Mouse (Mus musculus) CH12.LX (cell line): ENCODE data around the gene Nuak2. TPM values are rescaled to one million over a fixed set of nuclear protein-coding genes. Genes with fewer than 3 reads are reported as not detected.

ENCODE experiments used
- DNase-seq: peaks from one replicate; pipeline ENCODE4 v3.0.0-alpha.2; 2013; ENCODE audit errors: extremely low read depth
- H3K27ac ChIP-seq: 2 replicates; pipeline ENCODE4 v1.5.1; 2012; ENCODE audit warnings: low read depth, mild to moderate bottlenecking, control low read depth, moderate library complexity; ENCODE audit not compliant: insufficient read depth
- H3K27me3 ChIP-seq: replicated peaks from 2 replicates; pipeline ENCODE3; 2012; ENCODE audit warnings: inconsistent platforms
- H3K36me3 ChIP-seq, 2 experiments: replicated peaks in 1 of 2; 2 replicates each; pipeline versions ENCODE3 to v1.6.1; 2012; ENCODE audit warnings: inconsistent platforms in 1 of 2, low read length in 1 of 2, mild to moderate bottlenecking in 1 of 2, mixed read lengths in 1 of 2, moderate library complexity in 1 of 2; ENCODE audit not compliant: control insufficient read depth in 1 of 2, insufficient read depth in 1 of 2
- H3K4me1 ChIP-seq, 2 experiments: 2 replicates each; pipeline ENCODE4 v1.6.1; 2012; ENCODE audit warnings: inconsistent platforms in 1 of 2, moderate library complexity in 1 of 2; ENCODE audit not compliant: insufficient read depth in 2 of 2, control insufficient read depth in 1 of 2
- H3K4me2 ChIP-seq: 2 replicates; pipeline ENCODE4 v1.6.1; 2012; ENCODE audit warnings: low read depth, mild to moderate bottlenecking, control low read depth; ENCODE audit not compliant: poor library complexity, insufficient read depth, severe bottlenecking
- H3K4me3 ChIP-seq, 3 experiments: fragments of 150-350 bp in 1 of 3; sonication (generic) in 1 of 3; replicated peaks in 1 of 3; 2 replicates each; pipeline versions ENCODE3 to v1.5.1; 2011 to 2012; ENCODE audit warnings: low read depth in 2 of 3, low read length in 2 of 3, mild to moderate bottlenecking in 2 of 3, moderate library complexity in 2 of 3, control low read depth in 1 of 3, improper control_type of control experiment in 1 of 3, inconsistent platforms in 1 of 3, mixed read lengths in 1 of 3; ENCODE audit not compliant: poor library complexity in 1 of 3
- H3K79me2 ChIP-seq: replicated peaks from 2 replicates; pipeline ENCODE4 v1.6.1; 2012; ENCODE audit warnings: mild to moderate bottlenecking, moderate library complexity; ENCODE audit not compliant: control insufficient read depth, poor library complexity, insufficient read depth, severe bottlenecking; ENCODE audit errors: extremely low read depth
- H3K9ac ChIP-seq: 2 replicates; pipeline ENCODE4 v1.6.1; 2012; ENCODE audit warnings: low read depth, mild to moderate bottlenecking, control low read depth, moderate library complexity; ENCODE audit not compliant: insufficient read depth
- H3K9me3 ChIP-seq: replicated peaks from 2 replicates; pipeline ENCODE3; 2012; ENCODE audit warnings: low read length, inconsistent platforms, mixed read lengths
- CTCF ChIP-seq, 2 experiments: IDR thresholded peaks in 1 of 2; conservative IDR thresholded peaks in 1 of 2; 2 replicates each; pipeline ENCODE4 v1.5.1; 2011 to 2012; ENCODE audit warnings: low read depth in 2 of 2, low read length in 2 of 2, improper control_type of control experiment in 1 of 2, inconsistent platforms in 1 of 2, mild to moderate bottlenecking in 1 of 2, moderate library complexity in 1 of 2
- GABPA ChIP-seq: IDR thresholded peaks from 2 replicates; pipeline ENCODE4 v1.6.1; 2012; ENCODE audit warnings: low read depth, low read length, improper control_type of control experiment, inconsistent platforms; ENCODE audit not compliant: insufficient replicate concordance
- IRF4 ChIP-seq: IDR thresholded peaks from 2 replicates; pipeline ENCODE4 v1.6.1; 2014; ENCODE audit warnings: low read depth, mild to moderate bottlenecking, inconsistent platforms, low read length, improper control_type of control experiment
- JUN ChIP-seq: IDR thresholded peaks from 2 replicates; pipeline ENCODE4 v1.6.1; 2011; ENCODE audit warnings: low read depth, mild to moderate bottlenecking, low read length, improper control_type of control experiment, moderate library complexity; ENCODE audit not compliant: insufficient read depth
- JUND ChIP-seq: conservative IDR thresholded peaks from 2 replicates; pipeline ENCODE4 v1.6.1; 2011; ENCODE audit warnings: low read depth, low read length, improper control_type of control experiment
- MAZ ChIP-seq: IDR thresholded peaks from 2 replicates; pipeline ENCODE4 v1.6.1; 2012; ENCODE audit warnings: low read depth, mild to moderate bottlenecking, inconsistent platforms, low read length, improper control_type of control experiment, moderate library complexity
- MEF2A ChIP-seq: IDR thresholded peaks from 2 replicates; pipeline ENCODE4 v1.6.1; 2014; ENCODE audit warnings: low read depth, mild to moderate bottlenecking, inconsistent platforms, low read length, improper control_type of control experiment, borderline replicate concordance
- NELFE ChIP-seq: IDR thresholded peaks from 2 replicates; pipeline ENCODE4 v1.6.1; 2011; ENCODE audit warnings: low read depth, low read length, improper control_type of control experiment
- POLR2AphosphoS2 ChIP-seq: IDR thresholded peaks from 2 replicates; pipeline ENCODE4 v1.6.1; 2011; ENCODE audit warnings: low read depth, low read length, improper control_type of control experiment
- RAD21 ChIP-seq: IDR thresholded peaks from 2 replicates; pipeline ENCODE4 v1.6.1; 2011; ENCODE audit warnings: low read depth, mild to moderate bottlenecking, low read length, improper control_type of control experiment, moderate library complexity
- SIN3A ChIP-seq: IDR thresholded peaks from 2 replicates; pipeline ENCODE4 v1.6.1; 2012; ENCODE audit warnings: low read length, improper control_type of control experiment, inconsistent platforms
- SMC3 ChIP-seq: IDR thresholded peaks from 2 replicates; pipeline ENCODE4 v1.6.1; 2011; ENCODE audit warnings: low read depth, low read length, improper control_type of control experiment
- TCF12 ChIP-seq: IDR thresholded peaks from 2 replicates; pipeline ENCODE4 v1.6.1; 2014; ENCODE audit warnings: low read depth, mild to moderate bottlenecking, inconsistent platforms, low read length, improper control_type of control experiment
- USF1 ChIP-seq: IDR thresholded peaks from 2 replicates; pipeline ENCODE4 v1.6.1; 2014; ENCODE audit warnings: low read depth, mild to moderate bottlenecking, inconsistent platforms, low read length, improper control_type of control experiment
- ZC3H11A ChIP-seq: IDR thresholded peaks from 2 replicates; pipeline ENCODE4 v1.6.1; 2012; ENCODE audit warnings: low read depth, mild to moderate bottlenecking, inconsistent platforms, low read length, improper control_type of control experiment
- ZMIZ1 ChIP-seq: IDR thresholded peaks from 2 replicates; pipeline ENCODE4 v1.6.1; 2012; ENCODE audit warnings: low read depth, mild to moderate bottlenecking, inconsistent platforms, low read length, improper control_type of control experiment
- dilution Hi-C: fragments of 300-500 bp; cut with MboI; formaldehyde crosslinking; loops from 2 replicates; pipeline ENCODE4 v1.14.3; 2020; ENCODE audit warnings: low sequenced_read_pairs; ENCODE audit not compliant: extremely low pct_unique_long_range_greater_than_20kb, extremely low pct_ligation_motif_present
- in situ Hi-C: fragments of 300-500 bp; cut with MboI; formaldehyde crosslinking; loops from 3 replicates; pipeline ENCODE4 v1.14.3; 2019; ENCODE audit warnings: low sequenced_read_pairs, low pct_ligation_motif_present, low pct_unique_long_range_greater_than_20kb, mixed read lengths
- polyA plus RNA-seq: library from polyadenylated mRNA; unstranded; fragments of >175 nt; gene quantifications from 2 replicates; pipeline ENCODE4 v1.2.1, GENCODE M21; 2012; ENCODE audit warnings: low read depth; ENCODE audit not compliant: insufficient read length
- total RNA-seq, 2 experiments: library from RNA; depleted of rRNA; stranded (reverse); fragments of 300-350 nt in 1 of 2; fragments of >200 nt in 1 of 2; gene quantifications; 2 replicates each; pipeline ENCODE4 v1.2.3; 2012 to 2014

Gene Nuak2
- total and polyA plus RNA-seq, 3 experiments: 0.30 TPM; not detected in 2

- Histone ChIP-seq H3K9ac (no peak overlapping the region), H3K27ac (no peak overlapping the region), H3K27me3 (no peaks in the 10 kb centered on the region), H3K9me3 (no peaks in the 10 kb centered on the region), H3K79me2 (no peaks in the 10 kb centered on the region), H3K4me1 (peaks cover 0 to 16% of the 10 kb centered on the region in 2 experiments; a peak in 2 of 4 replicates), H3K4me3 (no peak overlapping the region), H3K36me3 (no peaks in the 10 kb centered on the region), H3K4me2 (no peak overlapping the region)
- dilution Hi-C loops (no loop called here), in situ Hi-C loops (no loop called here)
- no peak for DNase-seq
- TF ChIP-seq MEF2A: no peak
- no peak for TF ChIP-seq IRF4
- TF ChIP-seq POLR2AphosphoS2: no peak
- no peak for TF ChIP-seq USF1
These were observed 33.8 kb upstream of the Nuak2 start for GRCm38 (mm10) chr1:132282177-132282536.

- Histone ChIP-seq H3K4me1 (peaks cover 0 to 25% of the 10 kb centered on the region in 2 experiments; a peak in 2 of 4 replicates), H3K4me2 (no peak overlapping the region), H3K36me3 (no peaks in the 10 kb centered on the region), H3K27me3 (no peaks in the 10 kb centered on the region), H3K4me3 (no peak overlapping the region), H3K9ac (no peak overlapping the region), H3K27ac (no peak overlapping the region), H3K9me3 (no peaks in the 10 kb centered on the region), H3K79me2 (no peaks in the 10 kb centered on the region)
- dilution Hi-C loops: no loop called here
- in situ Hi-C loops: no loop called here
- no peak for DNase-seq
- no peak for TF ChIP-seq MEF2A
- TF ChIP-seq SMC3: no peak
- no peak for TF ChIP-seq IRF4
These were observed 32.9 kb upstream of the Nuak2 start for GRCm38 (mm10) chr1:132283018-132283417.

GRCm38 (mm10) chr1:132286735-132287134 lies 29.2 kb upstream of the Nuak2 start:
- Histone ChIP-seq H3K9me3 (no peaks in the 10 kb centered on the region), H3K9ac (no peak overlapping the region)
- dilution Hi-C loops: no loop called here

More at GRCm38 (mm10) chr1:132286735-132287134, 29.2 kb upstream of the Nuak2 start:
- DNase-seq: no peak
- H3K4me3 ChIP-seq: no peak overlapping the region
- in situ Hi-C loops: no loop called here
- H3K79me2 ChIP-seq: no peaks in the 10 kb centered on the region
- no peak overlapping the region for H3K27ac ChIP-seq
- no peaks in the 10 kb centered on the region for H3K27me3 ChIP-seq
- TF ChIP-seq TCF12 (no peak), SIN3A (no peak), CTCF (conservative IDR thresholded peaks at IDR 0.05 in 1 of 2, IDR thresholded peaks at IDR 0.05 in 1 of 2; ENCODE audit: low read depth in 2 of 2, low read length in 2 of 2) (no peak), MAZ (no peak), ZC3H11A (no peak), RAD21 (no peak), JUND (no peak), SMC3 (no peak), ZMIZ1 (no peak), GABPA (no peak), JUN (no peak), NELFE (no peak)
- TF ChIP-seq, all 38 proteins: peak for 0
- Histone ChIP-seq H3K4me2 (no peak overlapping the region), H3K4me1 (peaks cover 7 to 60% of the 10 kb centered on the region in 2 experiments), H3K36me3 (no peaks in the 10 kb centered on the region)
